Mouse (Mus musculus): ENCODE measurements around the gene Sec11a.

DNA sequence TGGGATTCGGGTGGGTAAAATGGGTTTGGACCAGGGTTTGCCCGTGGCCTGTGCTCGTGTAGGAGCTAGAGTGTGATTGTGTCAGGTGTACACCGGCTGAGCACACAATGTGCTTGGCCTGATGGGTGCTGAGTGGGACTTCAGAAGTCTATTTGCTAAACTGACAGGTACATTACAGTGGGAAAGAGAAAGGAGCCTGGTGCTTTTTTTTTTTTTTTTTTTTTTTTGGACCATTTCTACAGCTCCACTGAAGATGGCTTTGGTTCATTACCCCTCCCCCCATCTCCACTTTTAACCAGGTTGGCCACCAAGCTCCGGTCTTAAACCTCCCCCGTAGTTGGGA is 47.1 kb upstream of the Sec11a start:
- no peak for TF ChIP-seq POLR2A (IDR thresholded peaks at IDR 0.05; ENCODE audit: borderline replicate concordance, control insufficient read depth, low read depth, low read length)
- no peak for TF ChIP-seq CTCF (IDR thresholded peaks at IDR 0.05; ENCODE audit: control insufficient read depth, insufficient read depth, low read length)
